Mouse (Mus musculus) right cerebral cortex, postnatal 25 days (tissue): ENCODE data around the gene Rbbp7.
"Not testable (repeated sequence)": the region's sequence is repeated elsewhere in the genome, so short reads cannot be mapped to it uniquely, and the experiment has no call there.

Experiments used
- DNase-seq: peaks from one replicate; pipeline ENCODE4 v3.0.0; 2022

Rbbp7 gene

GRCm38 (mm10) chrX:162760115-162760942 lies at the start of gene Rbbp7:
Gene Rbbp7, plus strand, starts transcription at chrX:162760402.
- peak; percentile 90 for DNase-seq

- peak; percentile 23 for DNase-seq
Observed at GRCm38 (mm10) chrX:162717837-162718236, 42.4 kb upstream of the Rbbp7 start.

GRCm38 (mm10) chrX:162719615-162720014 lies 40.6 kb upstream of the Rbbp7 start:
- no peak for DNase-seq

- no peak for DNase-seq
Observed at GRCm38 (mm10) chrX:162727367-162727777, 32.8 kb upstream of the Rbbp7 start.

- DNase-seq = no peak
Observed at GRCm38 (mm10) chrX:162727795-162728194, 32.4 kb upstream of the Rbbp7 start.

- DNase-seq = no peak
Observed at GRCm38 (mm10) chrX:162728228-162728627, 32.0 kb upstream of the Rbbp7 start.

GRCm38 (mm10) chrX:162730031-162730430 lies 30.2 kb upstream of the Rbbp7 start:
- no peak for DNase-seq

- DNase-seq = peak; percentile 59
Observed at GRCm38 (mm10) chrX:162734997-162735929, 24.9 kb upstream of the Rbbp7 start.

- peak; percentile 10 for DNase-seq
Observed at GRCm38 (mm10) chrX:162736140-162736659, 24.0 kb upstream of the Rbbp7 start.

GRCm38 (mm10) chrX:162748696-162749420 lies 11.3 kb upstream of the Rbbp7 start:
- DNase-seq = no peak

GRCm38 (mm10) chrX:162752418-162752817 lies 7.8 kb upstream of the Rbbp7 start:
- DNase-seq = no peak

GRCm38 (mm10) chrX:162754314-162754713 lies 5.9 kb upstream of the Rbbp7 start:
- DNase-seq = no peak

- DNase-seq = no peak
Observed at GRCm38 (mm10) chrX:162756058-162756457, 4.1 kb upstream of the Rbbp7 start.

GRCm38 (mm10) chrX:162759251-162760114 lies 719 bp upstream of the Rbbp7 start:
- no peak for DNase-seq

GRCm38 (mm10) chrX:162760958-162761515 lies 835 bp downstream of the Rbbp7 start:
- peak; percentile 5 for DNase-seq

- no peak for DNase-seq
Observed at GRCm38 (mm10) chrX:162761716-162762395, 1.7 kb downstream of the Rbbp7 start.

- DNase-seq = no peak
Observed at GRCm38 (mm10) chrX:162770726-162771125, 10.5 kb downstream of the Rbbp7 start.

GRCm38 (mm10) chrX:162788372-162788771 lies 28.2 kb downstream of the Rbbp7 start:
- no peak for DNase-seq

- DNase-seq = not testable (repeated sequence)
Observed at GRCm38 (mm10) chrX:162791392-162791791, 31.2 kb downstream of the Rbbp7 start.

- DNase-seq = peak; percentile 4
Observed at GRCm38 (mm10) chrX:162800371-162800770, 40.2 kb downstream of the Rbbp7 start.

GRCm38 (mm10) chrX:162828016-162828415 lies 67.8 kb downstream of the Rbbp7 start:
- no peak for DNase-seq
